Mouse (Mus musculus): ENCODE measurements around the gene Rps23. TPM values are rescaled to one million over a fixed set of nuclear protein-coding genes. Genes with fewer than 3 reads are reported as not detected.

Rps23 gene
- polyA plus RNA-seq, 1 experiment from 2014 or later, result 186 TPM

Other genes with a start within 250 kb of the Rps23 start
- gene Atp6ap1l, start 17.6 kb upstream of the Rps23 start, polyA plus RNA-seq (2014; fragmentation: Nextera tagmentation; extraction: Ambion mirVana), result 0.60 TPM in 1 of 2 replicates, not detected in the other